Mouse (Mus musculus) thymus, postnatal 4 days (tissue): ENCODE measurements around the gene Ctnnd1.
"Not testable (repeated sequence)": the region's sequence is repeated elsewhere in the genome, so short reads cannot be mapped to it uniquely, and the experiment has no call there.

Experiments
- DNase-seq: peaks from one replicate; pipeline ENCODE4 v3.0.0; 2021

The Ctnnd1 gene

GRCm38 (mm10) chr2:84650464-84651195, at the start of gene Ctnnd1:
Gene Ctnnd1, minus strand, starts transcription at chr2:84650765.
- DNase-seq = no peak

GRCm38 (mm10) chr2:84695007-84695695, 44.6 kb upstream of the Ctnnd1 start:
- DNase-seq = no peak

- no peak for DNase-seq
Observed at GRCm38 (mm10) chr2:84690050-84690449, 39.5 kb upstream of the Ctnnd1 start.

- no peak for DNase-seq
Observed at GRCm38 (mm10) chr2:84688080-84688844, 37.7 kb upstream of the Ctnnd1 start.

- DNase-seq = no peak
Observed at GRCm38 (mm10) chr2:84682605-84683183, 32.1 kb upstream of the Ctnnd1 start.

- peak; percentile 25 for DNase-seq
Observed at GRCm38 (mm10) chr2:84679016-84679415, 28.5 kb upstream of the Ctnnd1 start, which contains the start of gene Tmx2. Gene Tmx2, minus strand, starts transcription at chr2:84679140.

GRCm38 (mm10) chr2:84677968-84678880, 27.7 kb upstream of the Ctnnd1 start, which contains the start of the genes Gm28635 and Med19:
Gene Gm28635, minus strand, starts transcription at chr2:84678041.
Gene Med19, plus strand, starts transcription at chr2:84678402.
- peak; percentile 84 for DNase-seq

- no peak for DNase-seq
Observed at GRCm38 (mm10) chr2:84677270-84677967, 26.9 kb upstream of the Ctnnd1 start.

GRCm38 (mm10) chr2:84671535-84671934, 21.0 kb upstream of the Ctnnd1 start:
- DNase-seq = not testable (repeated sequence)

- DNase-seq = peak; percentile 87
Observed at GRCm38 (mm10) chr2:84670569-84670933, 20.0 kb upstream of the Ctnnd1 start, which contains the start of gene Selenoh. Gene Selenoh, minus strand, starts transcription at chr2:84670770.

- DNase-seq = no peak
Observed at GRCm38 (mm10) chr2:84669828-84670568, 19.4 kb upstream of the Ctnnd1 start.

- DNase-seq = no peak
Observed at GRCm38 (mm10) chr2:84666081-84666480, 15.5 kb upstream of the Ctnnd1 start.

GRCm38 (mm10) chr2:84662866-84663265, 12.3 kb upstream of the Ctnnd1 start:
- peak; percentile 80 for DNase-seq

GRCm38 (mm10) chr2:84660253-84660652, 9.7 kb upstream of the Ctnnd1 start:
- peak; percentile 46 for DNase-seq

- no peak for DNase-seq
Observed at GRCm38 (mm10) chr2:84658806-84659205, 8.2 kb upstream of the Ctnnd1 start, which contains the start of gene Btbd18. Gene Btbd18, plus strand, starts transcription at chr2:84659079.

GRCm38 (mm10) chr2:84655864-84656263, 5.3 kb upstream of the Ctnnd1 start:
- no peak for DNase-seq

GRCm38 (mm10) chr2:84653354-84653753, 2.8 kb upstream of the Ctnnd1 start:
- no peak for DNase-seq

- DNase-seq = peak; percentile 17
Observed at GRCm38 (mm10) chr2:84649674-84650073, 891 bp downstream of the Ctnnd1 start.

- no peak for DNase-seq
Observed at GRCm38 (mm10) chr2:84648369-84648768, 2.2 kb downstream of the Ctnnd1 start.

GRCm38 (mm10) chr2:84647051-84647568, 3.5 kb downstream of the Ctnnd1 start:
- no peak for DNase-seq
